Mouse (Mus musculus) CD4-positive, CD25-positive, alpha-beta regulatory T cell, adult 9 weeks (primary cell): ENCODE results near the gene Nyap2. TPM values are rescaled to one million over a fixed set of nuclear protein-coding genes. Genes with fewer than 3 reads are reported as not detected.

Source experiments
- polyA plus RNA-seq: library from polyadenylated mRNA; unstranded; fragments of 100-300 nt; shearing (Covaris generic); gene quantifications from one replicate; pipeline ENCODE4 v1.2.1, GENCODE M21; 2017

The Nyap2 gene
- not detected for polyA plus RNA-seq

GRCm38 (mm10) chr1:81076831-81077664 is at the start of gene Nyap2:
TSS of gene Nyap2 (plus strand) at chr1:81076950.

